Mouse (Mus musculus): Measurements from ENCODE around the gene Tesk1.

Gene Tesk1

DNA sequence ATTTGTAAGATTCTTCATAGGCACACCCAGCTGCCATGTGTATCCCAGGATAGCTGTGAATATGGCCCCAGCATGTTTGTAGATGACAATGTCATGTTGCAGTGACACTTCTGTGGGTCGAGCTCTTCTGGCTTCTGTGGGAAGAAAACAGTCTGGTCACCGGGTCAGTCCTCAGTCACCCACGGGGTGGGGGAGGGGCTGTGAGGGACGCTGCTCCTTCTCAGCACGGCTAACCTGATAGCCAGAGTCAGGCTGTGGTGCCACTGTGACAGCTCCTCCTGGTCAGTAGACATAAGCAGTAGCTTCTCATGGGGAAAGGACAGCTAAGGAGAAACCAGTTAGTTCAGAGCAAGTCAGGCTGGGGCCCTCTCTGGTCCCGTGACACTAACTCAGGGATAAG lies 54.8 kb downstream of the Tesk1 start:
- no peak for DNase-seq

DNA sequence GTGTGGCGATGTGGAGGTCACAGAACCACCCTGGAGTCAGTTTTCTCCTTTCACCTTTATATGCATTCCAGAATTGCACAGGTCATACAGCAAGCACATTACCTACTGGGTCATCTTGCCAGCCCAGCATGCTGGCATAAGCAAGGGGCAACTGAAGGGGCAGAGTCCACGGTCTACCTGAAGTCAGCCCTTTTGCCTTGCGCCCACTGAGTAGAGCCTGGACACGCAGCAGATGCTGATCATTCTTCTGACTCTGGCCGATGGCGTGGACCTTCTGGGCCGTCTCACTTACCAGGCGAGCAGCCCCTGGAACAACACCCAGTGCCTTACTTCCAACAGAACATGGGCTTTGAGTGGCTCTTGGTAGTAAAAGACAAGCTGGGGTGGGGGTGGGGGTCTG lies 55.7 kb downstream of the Tesk1 start:
- peak; percentile 74 for DNase-seq
